Mouse (Mus musculus): Measurements from ENCODE around the gene Rasgrf2. TPM values are rescaled to one million over a fixed set of nuclear protein-coding genes. Genes with fewer than 3 reads are reported as not detected.

Gene Rasgrf2
- total and polyA plus RNA-seq, 3 experiments: 0.22 TPM; not detected in 2

DNA sequence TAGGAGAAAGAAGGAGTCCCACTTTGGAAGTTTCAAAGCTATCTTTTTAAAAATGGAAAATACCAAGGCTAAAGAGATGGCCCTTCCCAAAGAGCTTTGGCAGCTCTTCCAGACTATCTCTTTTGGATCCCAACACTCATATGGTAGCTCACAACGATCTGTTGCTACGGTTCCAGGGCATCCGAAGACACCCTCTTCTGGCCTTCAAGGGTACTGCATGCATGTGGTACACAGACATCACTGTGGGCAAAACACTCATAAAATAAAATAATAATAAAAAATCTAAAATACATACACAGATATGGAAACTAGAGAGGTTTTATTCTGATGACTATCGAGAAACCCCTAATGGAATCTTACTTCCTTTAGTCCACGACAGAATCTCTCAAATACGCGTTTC is 272.6 kb downstream of the Rasgrf2 start:
- no peaks in the 10 kb centered on the region for H3K4me1 ChIP-seq (ENCODE audit: insufficient read depth, low read depth, low read length)
- peaks cover 14% of the 10 kb centered on the region; the same call in 1 of the 2 replicates for H3K27me3 ChIP-seq (ENCODE audit: insufficient read depth, low read length)
- H3K4me3 ChIP-seq (ENCODE audit: low read depth, low read length): no peak overlapping the region
- DNase-seq (ENCODE audit: low spot score): no peak
- no peaks in the 10 kb centered on the region for H3K9me3 ChIP-seq (replicated peaks)
- TF ChIP-seq GATA2 (IDR thresholded peaks at IDR 0.05; ENCODE audit: borderline replicate concordance, low read depth, low read length): no peak
- TF ChIP-seq TAL1 (conservative IDR thresholded peaks at IDR 0.05; ENCODE audit: low read depth, low read length): no peak
- TF ChIP-seq CTCF (IDR thresholded peaks at IDR 0.05; ENCODE audit: low read depth, low read length): peak; percentile 27; the same call in 1 of the 2 replicates
- no peak for ATAC-seq (ENCODE audit: extremely low read depth, insufficient number of reproducible peaks, low FRiP score, poor library complexity, severe bottlenecking)
- H3K36me3 ChIP-seq (replicated peaks): no peaks in the 10 kb centered on the region

DNA sequence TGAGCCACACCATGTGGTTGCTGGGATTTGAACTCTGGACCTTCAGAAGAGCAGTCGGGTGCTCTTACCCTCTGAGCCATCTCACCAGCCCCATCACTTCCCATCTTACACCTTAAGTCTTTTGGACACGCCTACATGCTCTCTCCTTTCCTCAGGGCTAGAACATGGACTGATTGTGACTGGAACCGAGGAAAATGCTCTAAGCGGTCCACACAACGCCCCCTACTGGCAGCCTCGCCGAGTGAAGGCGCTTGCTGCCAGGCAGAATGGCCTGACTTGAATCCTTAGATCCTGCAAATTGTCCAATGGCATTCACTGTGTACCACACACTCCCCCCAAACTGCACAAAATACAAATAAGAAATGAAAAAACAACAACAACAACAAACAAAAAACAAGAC is 274.0 kb downstream of the Rasgrf2 start:
- TF ChIP-seq GATA2 (IDR thresholded peaks at IDR 0.05; ENCODE audit: borderline replicate concordance, low read depth, low read length) (no peak), GATA1 (IDR thresholded peaks at IDR 0.05; ENCODE audit: borderline replicate concordance, low read length) (no peak), CTCF (IDR thresholded peaks at IDR 0.05; ENCODE audit: low read depth, low read length) (no peak), POLR2AphosphoS5 (IDR thresholded peaks at IDR 0.05; ENCODE audit: insufficient replicate concordance, low read depth, low read length) (no peak), TAL1 (conservative IDR thresholded peaks at IDR 0.05; ENCODE audit: low read depth, low read length) (no peak)
- Histone ChIP-seq H3K4me1 (ENCODE audit: insufficient read depth, low read depth, low read length) (no peaks in the 10 kb centered on the region), H3K27me3 (ENCODE audit: insufficient read depth, low read length) (peaks cover 13% of the 10 kb centered on the region; the same call in 1 of the 2 replicates), H3K4me3 (ENCODE audit: low read depth, low read length) (no peak overlapping the region), H3K9me3 (replicated peaks) (no peaks in the 10 kb centered on the region), H3K36me3 (replicated peaks) (no peaks in the 10 kb centered on the region)
- ATAC-seq (ENCODE audit: extremely low read depth, insufficient number of reproducible peaks, low FRiP score, poor library complexity, severe bottlenecking) (no peak), DNase-seq (ENCODE audit: low spot score) (no peak)

DNA sequence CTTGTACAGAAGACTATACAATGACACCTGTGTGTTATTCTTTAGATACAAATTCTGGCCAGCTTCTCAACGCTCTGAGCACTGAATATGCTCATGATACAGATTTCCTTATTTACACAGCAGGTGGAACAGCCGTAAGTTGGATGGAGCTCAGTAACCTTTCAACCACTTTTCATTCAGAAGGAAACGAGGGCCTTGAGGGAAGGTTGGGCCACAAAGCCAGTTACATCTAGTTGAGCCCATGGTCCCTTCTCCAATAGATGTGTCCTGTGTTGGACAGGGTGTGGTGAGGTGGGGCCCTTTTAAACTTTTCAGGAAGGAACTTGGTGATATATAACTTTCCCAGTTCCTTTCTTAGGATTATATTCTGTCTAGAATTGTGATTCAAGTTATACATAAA is 277.0 kb downstream of the Rasgrf2 start:
- ATAC-seq (ENCODE audit: extremely low read depth, insufficient number of reproducible peaks, low FRiP score, poor library complexity, severe bottlenecking) (no peak), DNase-seq (ENCODE audit: low spot score) (no peak)
- Histone ChIP-seq H3K36me3 (replicated peaks) (no peaks in the 10 kb centered on the region), H3K9me3 (replicated peaks) (no peaks in the 10 kb centered on the region), H3K27me3 (ENCODE audit: insufficient read depth, low read length) (peaks cover 7% of the 10 kb centered on the region; the same call in 1 of the 2 replicates), H3K4me1 (ENCODE audit: insufficient read depth, low read depth, low read length) (no peaks in the 10 kb centered on the region), H3K4me3 (ENCODE audit: low read depth, low read length) (no peak overlapping the region)
- no peak for TF ChIP-seq GATA2 (IDR thresholded peaks at IDR 0.05; ENCODE audit: borderline replicate concordance, low read depth, low read length)
- TF ChIP-seq TAL1 (conservative IDR thresholded peaks at IDR 0.05; ENCODE audit: low read depth, low read length): no peak
- TF ChIP-seq CTCF (IDR thresholded peaks at IDR 0.05; ENCODE audit: low read depth, low read length): no peak
- no peak for TF ChIP-seq POLR2AphosphoS5 (IDR thresholded peaks at IDR 0.05; ENCODE audit: insufficient replicate concordance, low read depth, low read length)
- TF ChIP-seq GATA1 (IDR thresholded peaks at IDR 0.05; ENCODE audit: borderline replicate concordance, low read length): no peak

Other genes starting within 250 kb of the Rasgrf2 start
- not detected in 2 replicates for gene Gm20379, start 174.3 kb upstream of the Rasgrf2 start, total RNA-seq (2014; fragmentation: Nextera tagmentation)
- gene Gm20379, start 174.3 kb upstream of the Rasgrf2 start, total RNA-seq (2017): not detected in 2 replicates
- gene Gm20379, start 174.3 kb upstream of the Rasgrf2 start, polyA plus RNA-seq (2012): not detected in 2 replicates
- 24.2 and 30.5 TPM in 2 replicates for gene Dhfr, start 223.1 kb upstream of the Rasgrf2 start, total RNA-seq (2014; fragmentation: Nextera tagmentation)
- 26.5 and 27.1 TPM in 2 replicates for gene Dhfr, start 223.1 kb upstream of the Rasgrf2 start, total RNA-seq (2017)
- gene Dhfr, start 223.1 kb upstream of the Rasgrf2 start, polyA plus RNA-seq (2012): 1.1 and 1.2 TPM in 2 replicates
- 39.0 and 44.4 TPM in 2 replicates for gene Msh3, start 223.3 kb upstream of the Rasgrf2 start, total RNA-seq (2014; fragmentation: Nextera tagmentation)
- gene Msh3, start 223.3 kb upstream of the Rasgrf2 start, total RNA-seq (2017): 43.7 and 49.1 TPM in 2 replicates
- gene Msh3, start 223.3 kb upstream of the Rasgrf2 start, polyA plus RNA-seq (2012): 33.1 and 33.5 TPM in 2 replicates

Data from G1E (cell line).